Mouse (Mus musculus) bone marrow, adult 2 months (tissue): ENCODE measurements around the gene Ap1g1.

Experiments
- CTCF ChIP-seq: fragments of 200-500 bp; IDR thresholded peaks from 2 replicates; pipeline ENCODE4 v1.5.1; 2011; ENCODE audit warnings: low read length, control low read depth; ENCODE audit not compliant: control insufficient read depth, insufficient read depth
- POLR2A ChIP-seq: fragments of 200-500 bp; IDR thresholded peaks from 2 replicates; pipeline ENCODE4 v1.6.1; 2011; ENCODE audit warnings: low read depth, mild to moderate bottlenecking, control low read depth, low read length, borderline replicate concordance; ENCODE audit not compliant: control insufficient read depth

GRCm38 (mm10) chr8:109803801-109804200 lies 25.4 kb downstream of the Ap1g1 start:
- no peak for TF ChIP-seq CTCF
- no peak for TF ChIP-seq POLR2A
